Mouse (Mus musculus) hindbrain, postnatal 0 days (tissue): ENCODE measurements around the gene Sf3a2. TPM values are rescaled to one million over a fixed set of nuclear protein-coding genes. Genes with fewer than 3 reads are reported as not detected.
"Not testable (repeated sequence)": the region's sequence is repeated elsewhere in the genome, so short reads cannot be mapped to it uniquely, and the experiment has no call there.

Source experiments
- ATAC-seq: fragments of 200-750 bp; cut with Nextera tagmentation; 2 replicates; pipeline ENCODE4 v1.8.0; 2017; ENCODE audit warnings: mild to moderate bottlenecking, moderate TSS enrichment, moderate library complexity
- DNase-seq: peaks from one replicate; pipeline ENCODE4 v3.0.0-alpha.2; 2015; ENCODE audit warnings: low spot score
- H3K27ac ChIP-seq: fragments of 300-500 bp; sonication (generic); 2 replicates; pipeline ENCODE4 v1.5.1; 2014; ENCODE audit warnings: mild to moderate bottlenecking
- H3K27me3 ChIP-seq: fragments of 300-500 bp; sonication (generic); 2 replicates; pipeline ENCODE4 v1.6.1; 2014; ENCODE audit warnings: low read length, mixed read lengths; ENCODE audit not compliant: insufficient read depth
- H3K36me3 ChIP-seq: fragments of 300-500 bp; sonication (generic); 2 replicates; pipeline ENCODE4 v1.6.1; 2014; ENCODE audit warnings: low read length, mixed read lengths; ENCODE audit not compliant: insufficient read depth
- H3K4me1 ChIP-seq: fragments of 300-500 bp; sonication (generic); 2 replicates; pipeline ENCODE4 v1.6.1; 2014; ENCODE audit warnings: antibody characterized with exemption, low read length, mixed read lengths; ENCODE audit not compliant: insufficient read depth
- H3K4me2 ChIP-seq: fragments of 300-500 bp; sonication (generic); 2 replicates; pipeline ENCODE4 v1.6.1; 2014; ENCODE audit warnings: low read depth, mild to moderate bottlenecking, low read length, moderate library complexity, mixed read lengths
- H3K4me3 ChIP-seq: fragments of 300-500 bp; sonication (generic); 2 replicates; pipeline ENCODE4 v1.5.1; 2014; ENCODE audit warnings: low read length
- H3K9ac ChIP-seq: fragments of 300-500 bp; sonication (generic); replicated peaks from 2 replicates; pipeline ENCODE4 v1.6.1; 2014; ENCODE audit warnings: mild to moderate bottlenecking, low read length, moderate library complexity, mixed read lengths
- H3K9me3 ChIP-seq: fragments of 300-500 bp; sonication (generic); 2 replicates; pipeline ENCODE4 v1.6.1; 2016; ENCODE audit warnings: low read length, mixed read lengths
- CTCF ChIP-seq: IDR thresholded peaks from 2 replicates; pipeline ENCODE4 v1.5.1; 2016; ENCODE audit warnings: antibody characterized with exemption, control low read depth, low read depth
- WGBS: fragments of 180-500 bp; shearing (Covaris S2); extraction: QIAGEN DNeasy Blood & Tissue Kit; methylation state at CpG from one replicate; pipeline ENCODE4 v1.1.7; 2014; 5-methylcytosine and 5-hydroxymethylcytosine counted together
- polyA plus RNA-seq: library from polyadenylated mRNA; unstranded; fragments of >200 nt; fragmentation: Nextera tagmentation; extraction: Ambion mirVana; gene quantifications from 2 replicates; pipeline ENCODE4 v1.2.1, GENCODE M21; 2015
- total RNA-seq: library from RNA; depleted of rRNA; stranded (reverse); fragments of >200 nt; gene quantifications from 2 replicates; pipeline ENCODE4 v1.2.3, GENCODE M21; 2014

Gene Sf3a2
- total and polyA plus RNA-seq, 2 experiments from 2014 or later = 14.2 to 53.2 TPM

DNA sequence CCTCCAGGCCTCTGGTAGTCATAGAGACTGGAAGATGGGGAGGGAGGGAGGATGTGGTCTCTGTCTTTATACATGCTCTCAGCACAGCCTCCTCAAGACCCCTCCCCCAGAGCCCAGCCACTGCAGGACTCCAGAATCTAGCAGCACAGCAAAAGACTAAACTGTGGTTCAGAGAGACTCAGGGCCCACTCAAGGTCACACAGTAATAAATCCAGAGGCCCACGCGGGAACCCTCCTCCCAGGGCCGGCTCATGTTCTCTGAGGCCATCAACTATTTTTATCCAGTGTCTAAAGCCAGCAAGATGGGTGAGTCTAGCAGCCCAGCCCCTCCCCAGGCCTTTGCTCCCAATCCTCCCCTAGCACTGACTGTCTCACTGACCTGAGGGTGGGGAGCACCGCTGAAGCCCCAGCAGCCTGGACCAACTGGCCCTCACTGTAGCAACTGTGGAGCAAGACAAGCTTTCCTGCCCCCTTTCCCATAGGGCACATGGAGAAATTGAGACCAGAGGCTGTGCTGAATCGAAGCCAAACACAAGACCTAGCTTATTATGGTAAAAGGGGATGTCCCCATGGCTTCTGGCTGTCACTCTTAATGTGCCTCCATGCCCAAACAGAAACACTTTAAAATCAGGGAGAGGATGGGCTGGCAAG is 14.5 kb downstream of the Sf3a2 start:
- Histone ChIP-seq H3K27ac (no peak overlapping the region), H3K4me3 (no peak overlapping the region), H3K27me3 (peaks cover 5% of the 10 kb centered on the region; the same call in 1 of the 2 replicates), H3K4me1 (peaks cover 14% of the 10 kb centered on the region; the same call in 1 of the 2 replicates), H3K9me3 (no peaks in the 10 kb centered on the region), H3K36me3 (no peaks in the 10 kb centered on the region), H3K4me2 (no peak overlapping the region), H3K9ac (no peak overlapping the region)
- no peak for ATAC-seq
- no peak for DNase-seq
- 69% methylated on average over 5 of the region's 5 CpGs for WGBS
- no peak for TF ChIP-seq CTCF

GRCm38 (mm10) chr10:80813366-80813765 is 15.4 kb downstream of the Sf3a2 start, which contains the start of gene Jsrp1:
Gene Jsrp1, minus strand, starts transcription at chr10:80813498.
- no peak for DNase-seq
- 64% methylated on average over 4 of the region's 4 CpGs for WGBS

DNA sequence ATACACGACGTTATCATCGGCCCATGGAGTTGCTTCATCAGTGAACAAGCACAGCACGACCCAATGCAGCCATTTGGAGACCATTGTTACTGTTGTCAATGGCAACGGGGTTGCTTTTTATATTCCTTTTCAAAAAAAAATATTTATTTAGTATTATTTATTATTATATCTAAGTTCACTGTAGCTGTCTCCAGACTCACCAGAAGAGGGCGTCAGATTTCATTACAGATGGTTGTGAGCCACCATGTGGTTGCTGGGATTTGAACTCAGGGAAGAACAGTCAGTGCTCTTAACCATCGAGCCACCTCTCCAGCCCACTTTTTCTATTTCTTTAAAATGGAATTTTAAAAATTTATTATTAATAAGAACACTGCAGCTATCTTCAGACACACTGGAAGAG is 16.8 kb downstream of the Sf3a2 start:
- H3K4me2 ChIP-seq = no peak overlapping the region
- H3K27ac ChIP-seq = no peak overlapping the region
- 0 out of 2 replicates have a peak, but pooled peaks have one; percentile 5 for TF ChIP-seq CTCF
- peaks cover 5% of the 10 kb centered on the region; the same call in 1 of the 2 replicates for H3K27me3 ChIP-seq
- DNase-seq = no peak
- H3K9me3 ChIP-seq = no peaks in the 10 kb centered on the region
- no peak for ATAC-seq
- H3K4me1 ChIP-seq = peaks cover 4% of the 10 kb centered on the region; the same call in 1 of the 2 replicates
- H3K36me3 ChIP-seq = no peaks in the 10 kb centered on the region
- H3K4me3 ChIP-seq = no peak overlapping the region
- 61% methylated on average over 7 of the region's 7 CpGs for WGBS
- no peak overlapping the region for H3K9ac ChIP-seq

More at GRCm38 (mm10) chr10:80813366-80813765, 15.4 kb downstream of the Sf3a2 start, which contains the start of gene Jsrp1:
- no peak for ATAC-seq
- H3K9me3 ChIP-seq = no peaks in the 10 kb centered on the region
- no peak within 1 kb of the TSS for H3K4me2 ChIP-seq
- H3K4me1 ChIP-seq = peaks cover 14% of the 10 kb centered on the region; the same call in 1 of the 2 replicates
- H3K27ac ChIP-seq = no peak within 1 kb of the TSS
- H3K4me3 ChIP-seq = no peak within 1 kb of the TSS
- H3K27me3 ChIP-seq = peaks cover 5% of the 10 kb centered on the region; the same call in 1 of the 2 replicates
- H3K9ac ChIP-seq = no peak within 1 kb of the TSS
- H3K36me3 ChIP-seq = no peaks in the 10 kb centered on the region
- no peak for TF ChIP-seq CTCF

- H3K27me3 ChIP-seq, H3K9ac ChIP-seq, DNase-seq, H3K4me1 ChIP-seq, ATAC-seq, H3K27ac ChIP-seq, H3K4me2 ChIP-seq, H3K36me3 ChIP-seq, H3K4me3 ChIP-seq, H3K9me3 ChIP-seq: not testable (repeated sequence)
- WGBS = 81% methylated on average over 3 of the region's 3 CpGs
Observed at GRCm38 (mm10) chr10:80816303-80816702, 18.3 kb downstream of the Sf3a2 start.

DNA sequence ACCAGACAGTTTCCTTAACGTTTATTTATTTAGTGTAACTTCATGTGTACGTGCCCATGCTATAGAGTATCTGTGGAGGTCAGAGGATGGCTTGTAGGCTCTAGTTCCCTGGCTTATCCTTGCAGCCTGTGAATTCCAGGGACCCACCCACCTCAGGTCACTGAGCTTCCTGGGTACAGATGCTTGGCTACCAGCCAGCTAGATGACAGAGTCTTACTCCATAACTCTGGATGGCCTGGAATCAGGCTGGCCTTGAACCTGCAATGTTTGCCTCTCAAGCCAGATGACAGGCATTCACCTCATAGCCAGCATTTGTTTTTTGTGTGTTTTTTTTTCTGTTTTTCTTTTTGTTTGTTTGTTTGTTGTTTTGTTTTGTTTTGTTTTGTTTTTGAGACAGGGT is 19.2 kb downstream of the Sf3a2 start:
- WGBS = 69% methylated on average over 2 of the region's 2 CpGs
- H3K9ac ChIP-seq = no peak overlapping the region
- no peaks in the 10 kb centered on the region for H3K9me3 ChIP-seq
- H3K4me2 ChIP-seq = no peak overlapping the region
- no peaks in the 10 kb centered on the region for H3K36me3 ChIP-seq
- no peak overlapping the region for H3K4me3 ChIP-seq
- H3K4me1 ChIP-seq = no peaks in the 10 kb centered on the region
- ATAC-seq = no peak
- DNase-seq = no peak
- TF ChIP-seq CTCF = no peak
- no peak overlapping the region for H3K27ac ChIP-seq
- no peaks in the 10 kb centered on the region for H3K27me3 ChIP-seq

DNA sequence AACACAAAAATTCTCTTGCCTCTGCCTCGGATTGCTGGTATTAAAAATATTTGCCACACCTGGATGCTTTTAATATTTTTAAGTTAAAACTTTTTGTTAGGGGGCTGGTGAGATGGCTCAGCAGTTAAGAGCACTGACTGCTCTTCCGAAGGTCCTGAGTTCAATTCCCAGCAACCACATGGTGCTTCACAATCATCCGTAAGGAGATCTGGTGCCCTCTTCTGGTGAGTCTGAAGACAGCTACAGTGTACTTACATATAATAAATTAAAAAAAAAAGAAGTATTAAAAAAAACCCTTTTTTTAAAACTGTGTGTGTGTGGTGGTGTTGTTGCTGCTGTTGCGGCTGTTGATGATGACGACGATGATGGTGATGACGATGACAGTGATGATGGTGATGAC is 20.0 kb downstream of the Sf3a2 start:
- WGBS = 86% methylated on average over 7 of the region's 7 CpGs
- not testable (repeated sequence) for ATAC-seq, H3K27me3 ChIP-seq, H3K36me3 ChIP-seq, H3K27ac ChIP-seq, DNase-seq, H3K4me1 ChIP-seq, H3K9ac ChIP-seq, H3K4me3 ChIP-seq, H3K4me2 ChIP-seq, H3K9me3 ChIP-seq
- TF ChIP-seq CTCF = peak; percentile 29; the same call in 1 of the 2 replicates

- no peak overlapping the region for H3K9ac ChIP-seq
- no peaks in the 10 kb centered on the region for H3K36me3 ChIP-seq
- ATAC-seq = no peak
- no peak overlapping the region for H3K27ac ChIP-seq
- no peaks in the 10 kb centered on the region for H3K4me1 ChIP-seq
- H3K27me3 ChIP-seq = no peaks in the 10 kb centered on the region
- no peaks in the 10 kb centered on the region for H3K9me3 ChIP-seq
- no peak for TF ChIP-seq CTCF
- WGBS = 60% methylated on average over 6 of the region's 6 CpGs
- no peak for DNase-seq
- H3K4me2 ChIP-seq = no peak overlapping the region
- no peak overlapping the region for H3K4me3 ChIP-seq
Observed at GRCm38 (mm10) chr10:80818599-80819281, 20.7 kb downstream of the Sf3a2 start.
